Mouse (Mus musculus) limb, embryonic 15.5 days (tissue): Measurements from ENCODE around the gene Pla2g15. TPM values are rescaled to one million over a fixed set of nuclear protein-coding genes. Genes with fewer than 3 reads are reported as not detected.

Experiments used
- ATAC-seq: fragments of 200-750 bp; cut with Nextera tagmentation; 2 replicates; pipeline ENCODE4 v1.8.0; 2017; ENCODE audit warnings: low read depth, moderate TSS enrichment; ENCODE audit not compliant: insufficient number of reproducible peaks, low FRiP score, low TSS enrichment
- H3K27ac ChIP-seq: fragments of 300-500 bp; sonication (generic); 2 replicates; pipeline ENCODE4 v1.5.1; 2015; ENCODE audit warnings: moderate library complexity, mild to moderate bottlenecking, inconsistent platforms
- H3K27me3 ChIP-seq: fragments of 300-500 bp; sonication (generic); 2 replicates; pipeline ENCODE4 v1.6.1; 2015; ENCODE audit warnings: inconsistent platforms
- H3K36me3 ChIP-seq: fragments of 300-500 bp; sonication (generic); 2 replicates; pipeline ENCODE4 v1.6.1; 2015; ENCODE audit warnings: inconsistent platforms
- H3K4me1 ChIP-seq: fragments of 300-500 bp; sonication (generic); 2 replicates; pipeline ENCODE4 v1.6.1; 2015; ENCODE audit warnings: inconsistent platforms
- H3K4me2 ChIP-seq: fragments of 300-500 bp; sonication (generic); 2 replicates; pipeline ENCODE4 v1.6.1; 2015; ENCODE audit warnings: mild to moderate bottlenecking, inconsistent platforms
- H3K4me3 ChIP-seq: fragments of 300-500 bp; sonication (generic); 2 replicates; pipeline ENCODE4 v1.5.1; 2015; ENCODE audit warnings: mild to moderate bottlenecking, inconsistent platforms
- H3K9ac ChIP-seq: fragments of 300-500 bp; sonication (generic); 2 replicates; pipeline ENCODE4 v1.6.1; 2015; ENCODE audit warnings: inconsistent platforms
- H3K9me3 ChIP-seq: fragments of 300-500 bp; sonication (generic); 2 replicates; pipeline ENCODE4 v1.6.1; 2016; ENCODE audit warnings: inconsistent platforms
- WGBS: fragments of 180-500 bp; shearing (Covaris S2); methylation state at CpG from one replicate; pipeline ENCODE4 v1.1.7; 2015; 5-methylcytosine and 5-hydroxymethylcytosine counted together
- polyA plus RNA-seq: library from polyadenylated mRNA; unstranded; fragments of >200 nt; fragmentation: Nextera tagmentation; extraction: Ambion mirVana; gene quantifications from 2 replicates; pipeline ENCODE4 v1.2.1, GENCODE M21; 2015

The Pla2g15 gene
- polyA plus RNA-seq, 1 experiment from 2014 or later = 19.9 TPM

- Histone ChIP-seq H3K4me1 (peaks cover 14% of the 10 kb centered on the region; the same call in 1 of the 2 replicates), H3K4me3 (peak within 1 kb of the TSS; percentile 59), H3K27me3 (no peaks in the 10 kb centered on the region), H3K9ac (peak within 1 kb of the TSS; percentile 71), H3K4me2 (peak within 1 kb of the TSS; percentile 63), H3K36me3 (peaks cover 40% of the 10 kb centered on the region), H3K9me3 (no peaks in the 10 kb centered on the region), H3K27ac (peak within 1 kb of the TSS; percentile 91)
- peak; percentile 96 for ATAC-seq
- under 1% methylated on average over 52 of the region's 52 CpGs for WGBS
Observed at GRCm38 (mm10) chr8:106210821-106211345, 60.7 kb downstream of the Pla2g15 start, which contains the start of the genes Slc7a6os and Prmt7. TSS of gene Slc7a6os (minus strand) at chr8:106210935. TSS of gene Prmt7 (plus strand) at chr8:106210936.

- H3K9me3 ChIP-seq = no peaks in the 10 kb centered on the region
- H3K9ac ChIP-seq = peak overlapping the region; percentile 71
- H3K36me3 ChIP-seq = peaks cover 46% of the 10 kb centered on the region
- no peak for ATAC-seq
- 3% methylated on average over 13 of the region's 13 CpGs for WGBS
- H3K4me3 ChIP-seq = peak overlapping the region; percentile 59
- no peaks in the 10 kb centered on the region for H3K27me3 ChIP-seq
- peak overlapping the region; percentile 63 for H3K4me2 ChIP-seq
- peak overlapping the region; percentile 91 for H3K27ac ChIP-seq
- H3K4me1 ChIP-seq = peaks cover 14% of the 10 kb centered on the region; the same call in 1 of the 2 replicates
Observed at GRCm38 (mm10) chr8:106211421-106211820, 61.2 kb downstream of the Pla2g15 start.

DNA sequence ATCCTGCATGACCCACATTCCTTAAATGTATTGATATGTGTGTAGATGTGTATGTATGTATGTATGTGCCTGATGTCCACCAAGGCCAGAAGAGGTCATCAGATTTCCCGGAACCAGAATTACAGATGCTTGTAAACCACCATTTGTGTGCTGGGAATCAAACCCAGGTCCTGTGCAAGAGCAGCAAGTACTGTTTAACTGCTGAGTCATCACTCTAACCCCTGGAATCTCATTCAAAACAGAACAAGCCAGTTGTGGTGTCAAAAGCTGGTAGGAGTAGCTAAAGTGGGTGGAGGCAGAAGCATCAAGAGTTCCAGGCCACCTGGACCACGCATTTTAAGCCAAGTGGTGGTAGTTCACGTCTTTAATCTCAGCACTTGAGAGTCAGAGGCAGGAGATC, 63.8 kb downstream of the Pla2g15 start:
- Histone ChIP-seq H3K4me1 (peaks cover 13% of the 10 kb centered on the region; the same call in 1 of the 2 replicates), H3K9ac (no peak overlapping the region), H3K27me3 (no peaks in the 10 kb centered on the region), H3K4me3 (no peak overlapping the region), H3K27ac (no peak overlapping the region), H3K9me3 (no peaks in the 10 kb centered on the region), H3K36me3 (peaks cover 57% of the 10 kb centered on the region), H3K4me2 (no peak overlapping the region)
- 88% methylated on average over 3 of the region's 3 CpGs for WGBS
- ATAC-seq = no peak

Other genes starting within 250 kb of the Pla2g15 start
- gene Pskh1, start 250.0 kb upstream of the Pla2g15 start, polyA plus RNA-seq = 36.1 and 38.6 TPM in 2 replicates
- gene Ctrl, start 216.5 kb upstream of the Pla2g15 start, polyA plus RNA-seq = 0.96 and 1.1 TPM in 2 replicates
- 30.0 and 30.7 TPM in 2 replicates for gene Psmb10, start 212.0 kb upstream of the Pla2g15 start, polyA plus RNA-seq
- gene Lcat, start 207.0 kb upstream of the Pla2g15 start, polyA plus RNA-seq = 3.1 and 3.2 TPM in 2 replicates
- gene Slc12a4, start 184.3 kb upstream of the Pla2g15 start, polyA plus RNA-seq = 57.6 and 62.7 TPM in 2 replicates
- gene Dpep3, start 171.0 kb upstream of the Pla2g15 start, polyA plus RNA-seq = not detected in 2 replicates
- gene Dus2, start 159.1 kb upstream of the Pla2g15 start, polyA plus RNA-seq = 22.3 and 25.2 TPM in 2 replicates
- gene Dpep2nb, start 144.4 kb upstream of the Pla2g15 start, polyA plus RNA-seq = not detected in 2 replicates
- gene Ddx28, start 138.5 kb upstream of the Pla2g15 start, polyA plus RNA-seq = 18.4 and 19.0 TPM in 2 replicates
- 5.7 and 6.9 TPM in 2 replicates for gene Nfatc3, start 91.6 kb upstream of the Pla2g15 start, polyA plus RNA-seq
- 57.6 and 58.3 TPM in 2 replicates for gene Esrp2, start 13.4 kb upstream of the Pla2g15 start, polyA plus RNA-seq
- 36.5 and 41.0 TPM in 2 replicates for gene Slc7a6, start 18.5 kb downstream of the Pla2g15 start, polyA plus RNA-seq
- gene Slc7a6os, start 60.5 kb downstream of the Pla2g15 start, polyA plus RNA-seq = 31.7 TPM in 2 replicates
- 42.5 and 43.0 TPM in 2 replicates for gene Prmt7, start 60.5 kb downstream of the Pla2g15 start, polyA plus RNA-seq
- gene Smpd3, start 187.6 kb downstream of the Pla2g15 start, polyA plus RNA-seq = 23.6 and 28.3 TPM in 2 replicates